8 mouse cellular contexts compared by ENCODE assay signal in genomic region chr10:87024884-87025283, GRCm38 (mm10). TPM values are rescaled to one million over a fixed set of nuclear protein-coding genes. Genes with fewer than 3 reads are reported as not detected.
DNase-seq lines count a peak whose midpoint lies in the region; ATAC-seq and TF ChIP-seq lines count a peak whose summit lies in the region.

No protein-coding gene starts in this region.

- TF ChIP-seq POLR2A in testis, adult 2 months (IDR thresholded peaks at IDR 0.05; ENCODE audit: control insufficient read depth, low read depth, low read length), result no peak

- TF ChIP-seq EP300 in liver, postnatal 0 days (IDR thresholded peaks at IDR 0.05; ENCODE audit: low read depth), result no peak

- TF ChIP-seq CTCF in liver, postnatal 0 days (IDR thresholded peaks at IDR 0.05; ENCODE audit: low read depth), result peak; percentile 95
- peak; percentile 91 for TF ChIP-seq CTCF in testis, adult 2 months (IDR thresholded peaks at IDR 0.05; ENCODE audit: control insufficient read depth, insufficient read depth, insufficient replicate concordance, low read depth, low read length)

- peak; percentile 81 for ATAC-seq in forebrain, embryonic 11.5 days (replicated peaks; ENCODE audit: low FRiP score)
- peak; percentile 85 for ATAC-seq in liver, postnatal 0 days
- peak; percentile 91 for ATAC-seq in neural tube, embryonic 15.5 days (ENCODE audit: low FRiP score)

- WGBS in forebrain, embryonic 11.5 days, result 1% methylated on average over 9 of the region's 10 CpGs
- WGBS in liver, postnatal 0 days (ENCODE audit: insufficient replicate concordance), result 1% methylated on average over 10 of the region's 10 CpGs
- WGBS in neural tube, embryonic 15.5 days, result 2% methylated on average over 8 of the region's 10 CpGs

- H3K27me3 ChIP-seq in forebrain, embryonic 11.5 days (ENCODE audit: control insufficient read depth, insufficient read depth, low read length), result no peaks in the 10 kb centered on the region
- no peaks in the 10 kb centered on the region for H3K27me3 ChIP-seq in liver, postnatal 0 days (ENCODE audit: insufficient read depth, low read length)
- H3K27me3 ChIP-seq in neural tube, embryonic 15.5 days (replicated peaks), result no peaks in the 10 kb centered on the region
- H3K27me3 ChIP-seq in testis, adult 2 months (ENCODE audit: control insufficient read depth, insufficient read depth, low read length), result no peaks in the 10 kb centered on the region

- no peak overlapping the region for H3K4me2 ChIP-seq in forebrain, embryonic 11.5 days (ENCODE audit: low read depth, low read length, severe bottlenecking)
- no peak overlapping the region for H3K4me2 ChIP-seq in liver, postnatal 0 days (ENCODE audit: low read depth, low read length)
- no peak overlapping the region for H3K4me2 ChIP-seq in neural tube, embryonic 15.5 days

- H3K27ac ChIP-seq in forebrain, embryonic 11.5 days (ENCODE audit: low read depth, low read length), result no peak overlapping the region
- no peak overlapping the region for H3K27ac ChIP-seq in liver, postnatal 0 days (ENCODE audit: low read depth)
- H3K27ac ChIP-seq in neural tube, embryonic 15.5 days (replicated peaks), result no peak overlapping the region
- no peak overlapping the region for H3K27ac ChIP-seq in testis, adult 2 months (ENCODE audit: control insufficient read depth, insufficient read depth, low read depth, low read length)

- intact Hi-C loops in heart, postnatal 10 days (cut with DNase I), result loop anchor here (1.0 to 2.0 kb wide), 2 partner anchors 479 to 1302 kb away; no protein-coding TSS in a partner anchor

- H3K9ac ChIP-seq in forebrain, embryonic 11.5 days (ENCODE audit: low read length), result no peak overlapping the region
- H3K9ac ChIP-seq in liver, postnatal 0 days (replicated peaks), result no peak overlapping the region
- H3K9ac ChIP-seq in neural tube, embryonic 15.5 days (replicated peaks), result no peak overlapping the region

- no peaks in the 10 kb centered on the region for H3K36me3 ChIP-seq in forebrain, embryonic 11.5 days (ENCODE audit: control insufficient read depth, insufficient read depth, low read length)
- no peaks in the 10 kb centered on the region for H3K36me3 ChIP-seq in liver, postnatal 0 days (replicated peaks; ENCODE audit: insufficient read depth, low read length)
- H3K36me3 ChIP-seq in neural tube, embryonic 15.5 days, result no peaks in the 10 kb centered on the region
- no peaks in the 10 kb centered on the region for H3K36me3 ChIP-seq in testis, adult 2 months (ENCODE audit: control insufficient read depth, insufficient read depth, low read length)

- no peaks in the 10 kb centered on the region for H3K4me1 ChIP-seq in forebrain, embryonic 11.5 days (replicated peaks; ENCODE audit: control insufficient read depth, insufficient read depth, low read length)
- no peaks in the 10 kb centered on the region for H3K4me1 ChIP-seq in liver, postnatal 0 days (ENCODE audit: insufficient read depth)
- H3K4me1 ChIP-seq in neural tube, embryonic 15.5 days, result no peaks in the 10 kb centered on the region
- H3K4me1 ChIP-seq in testis, adult 2 months (ENCODE audit: control insufficient read depth, insufficient read depth, low read length), result no peaks in the 10 kb centered on the region

- H3K4me3 ChIP-seq in forebrain, embryonic 11.5 days (ENCODE audit: low read depth, low read length), result no peak overlapping the region
- H3K4me3 ChIP-seq in liver, postnatal 0 days (ENCODE audit: low read depth, low read length), result no peak overlapping the region
- H3K4me3 ChIP-seq in neural tube, embryonic 15.5 days (replicated peaks), result no peak overlapping the region
- no peak overlapping the region for H3K4me3 ChIP-seq in testis, adult 2 months (ENCODE audit: control insufficient read depth, low read depth, low read length)

- DNase-seq in CD8-positive naive resting alpha-beta T cell, adult 2 months (ENCODE audit: low read depth in 2 of 2, low spot score in 2 of 2), result peak; percentile 16 to 43
- DNase-seq in brain, embryonic 18.5 days (ENCODE audit: low read depth, low spot score), result peak; percentile 78
- peak; percentile 91 for DNase-seq in forebrain, embryonic 11.5 days (ENCODE audit: low spot score)
- peak; percentile 81 to 91 for DNase-seq in heart, postnatal 10 days
- DNase-seq in kidney, postnatal 36 days, result peak; percentile 75 to 90
- DNase-seq in liver, postnatal 0 days, result peak; percentile 85

- no peaks in the 10 kb centered on the region for H3K9me3 ChIP-seq in forebrain, embryonic 11.5 days (ENCODE audit: control insufficient read depth, low read length)
- H3K9me3 ChIP-seq in liver, postnatal 0 days (ENCODE audit: low read length), result no peaks in the 10 kb centered on the region
- H3K9me3 ChIP-seq in neural tube, embryonic 15.5 days (replicated peaks), result no peaks in the 10 kb centered on the region

RNA-seq across cellular contexts. Expression of gene Stab2, which starts 17.1 kb away (rescaled TPM):
- polyA plus RNA-seq in forebrain, embryonic 11.5 days (2014; fragmentation: Nextera tagmentation; extraction: Ambion mirVana), result 0.27 TPM in 1 of 2 replicates, not detected in the other
- total RNA-seq in heart, postnatal 10 days (2021), result under 1 TPM; 0.22 to 0.41 TPM
- 38.8 and 45.0 TPM in 2 replicates for polyA plus RNA-seq in liver, postnatal 0 days (2015; fragmentation: Nextera tagmentation; extraction: Ambion mirVana)
- 0.09 and 0.33 TPM in 2 replicates for polyA plus RNA-seq in neural tube, embryonic 15.5 days (2015; fragmentation: Nextera tagmentation; extraction: Ambion mirVana)
- polyA plus RNA-seq in testis, adult 2 months (2012; rRNA removed), result 5.9 and 6.5 TPM in 2 replicates

RNA-seq across cellular contexts. Expression of gene 1700113H08Rik, which starts 33.0 kb away (rescaled TPM):
- not detected in 2 replicates for polyA plus RNA-seq in forebrain, embryonic 11.5 days (2014; fragmentation: Nextera tagmentation; extraction: Ambion mirVana)
- total RNA-seq in heart, postnatal 10 days (2021), result under 1 TPM in 1 of 2 experiments, not detected in 1; 0.35 TPM
- polyA plus RNA-seq in liver, postnatal 0 days (2015; fragmentation: Nextera tagmentation; extraction: Ambion mirVana), result not detected in 2 replicates
- 0.26 and 0.37 TPM in 2 replicates for polyA plus RNA-seq in neural tube, embryonic 15.5 days (2015; fragmentation: Nextera tagmentation; extraction: Ambion mirVana)
- 201 and 242 TPM in 2 replicates for polyA plus RNA-seq in testis, adult 2 months (2012; rRNA removed)

Comparison
In these comparisons a context has a peak if more than half of its experiments do, and no peak if none do; other contexts are left out.
1. DNase-seq: peak in every context shown above with its lines; median percentile 91 in forebrain, embryonic 11.5 days; 86 in heart, postnatal 10 days; 85 in liver, postnatal 0 days; 82 in kidney, postnatal 36 days; 78 in brain, embryonic 18.5 days; 30 in CD8-positive naive resting alpha-beta T cell, adult 2 months.
2. RNA of gene 1700113H08Rik, which starts 33.0 kb away (polyA plus RNA-seq): 201 to 242 TPM in testis, adult 2 months; 0.26 to 0.37 TPM in neural tube, embryonic 15.5 days, not detected in forebrain, embryonic 11.5 days and not detected in liver, postnatal 0 days; every median in the first group is over 100 times any median in the second.
3. Peak in every context shown above with its lines, with median percentiles within 50 percentile points of each other: ATAC-seq.